Mouse (Mus musculus) small intestine, adult 10 weeks (tissue): Measurements from ENCODE around the gene Bag6. TPM values are rescaled to one million over a fixed set of nuclear protein-coding genes. Genes with fewer than 3 reads are reported as not detected.

Experiments used
- polyA plus RNA-seq: library from polyadenylated mRNA; stranded (reverse); fragments of 350-450 nt; fragmentation: Illumina TruSeq; extraction: RNeasy Lipid Tissue Mini Kit (QIAGEN cat#74804); gene quantifications from one replicate; pipeline ENCODE4 v1.2.3, GENCODE M21; 2014; ENCODE audit warnings: low replicate concordance

The Bag6 gene
- polyA plus RNA-seq, 1 experiment from 2014 or later = 9.2 TPM

Other genes with a start within 250 kb of the Bag6 start
- not detected for gene C2, start 236.9 kb upstream of the Bag6 start, polyA plus RNA-seq
- 5.3 TPM for gene Ehmt2, start 236.7 kb upstream of the Bag6 start, polyA plus RNA-seq
- 2.7 TPM for gene Slc44a4, start 220.7 kb upstream of the Bag6 start, polyA plus RNA-seq
- gene Neu1, start 203.9 kb upstream of the Bag6 start, polyA plus RNA-seq = 3.6 TPM
- gene Hspa1b, start 175.9 kb upstream of the Bag6 start, polyA plus RNA-seq = 1.3 TPM
- not detected for gene Gm20481, start 165.3 kb upstream of the Bag6 start, polyA plus RNA-seq
- gene Hspa1a, start 163.0 kb upstream of the Bag6 start, polyA plus RNA-seq = 0.52 TPM
- not detected for gene Hspa1l, start 162.5 kb upstream of the Bag6 start, polyA plus RNA-seq
- gene Lsm2, start 153.3 kb upstream of the Bag6 start, polyA plus RNA-seq = 12.4 TPM
- gene Vars, start 134.2 kb upstream of the Bag6 start, polyA plus RNA-seq = 0.37 TPM
- gene Vwa7, start 118.6 kb upstream of the Bag6 start, polyA plus RNA-seq = 0.11 TPM
- gene Sapcd1, start 107.2 kb upstream of the Bag6 start, polyA plus RNA-seq = not detected
- gene Msh5, start 88.4 kb upstream of the Bag6 start, polyA plus RNA-seq = 0.93 TPM
- 31.3 TPM for gene Clic1, start 85.2 kb upstream of the Bag6 start, polyA plus RNA-seq
- gene Ddah2, start 76.1 kb upstream of the Bag6 start, polyA plus RNA-seq = not detected
- gene Ly6g6c, start 69.8 kb upstream of the Bag6 start, polyA plus RNA-seq = not detected
- 0.59 TPM for gene Mpig6b, start 69.0 kb upstream of the Bag6 start, polyA plus RNA-seq
- not detected for gene Ly6g6e, start 58.3 kb upstream of the Bag6 start, polyA plus RNA-seq
- gene Ly6g6d, start 57.1 kb upstream of the Bag6 start, polyA plus RNA-seq = not detected
- gene Ly6g6f, start 49.6 kb upstream of the Bag6 start, polyA plus RNA-seq = not detected
- gene Abhd16a, start 45.9 kb upstream of the Bag6 start, polyA plus RNA-seq = 3.7 TPM
- not detected for gene Ly6g5c, start 26.9 kb upstream of the Bag6 start, polyA plus RNA-seq
- gene Ly6g5b, start 19.8 kb upstream of the Bag6 start, polyA plus RNA-seq = not detected
- 2.3 TPM for gene Gpank1, start 13.7 kb upstream of the Bag6 start, polyA plus RNA-seq
- 112 TPM for gene Csnk2b, start 13.1 kb upstream of the Bag6 start, polyA plus RNA-seq
- 1.7 TPM for gene D17H6S53E, start 8.8 kb upstream of the Bag6 start, polyA plus RNA-seq
- not detected for gene Apom, start 3.1 kb upstream of the Bag6 start, polyA plus RNA-seq
- gene Prrc2a, start 29.7 kb downstream of the Bag6 start, polyA plus RNA-seq = 7.5 TPM
- gene Aif1, start 40.9 kb downstream of the Bag6 start, polyA plus RNA-seq = 8.4 TPM
- gene Lst1, start 53.3 kb downstream of the Bag6 start, polyA plus RNA-seq = not detected
- not detected for gene Ltb, start 59.3 kb downstream of the Bag6 start, polyA plus RNA-seq
- gene Tnf, start 66.8 kb downstream of the Bag6 start, polyA plus RNA-seq = not detected
- gene Lta, start 70.2 kb downstream of the Bag6 start, polyA plus RNA-seq = not detected
- not detected for gene Gm16181, start 85.7 kb downstream of the Bag6 start, polyA plus RNA-seq
- 1.9 TPM for gene Atp6v1g2, start 98.5 kb downstream of the Bag6 start, polyA plus RNA-seq
- gene Nfkbil1, start 100.6 kb downstream of the Bag6 start, polyA plus RNA-seq = not detected
- gene Ddx39b, start 106.6 kb downstream of the Bag6 start, polyA plus RNA-seq = 4.0 TPM
- 51.6 TPM for gene H2-D1, start 127.6 kb downstream of the Bag6 start, polyA plus RNA-seq
- 506 TPM for gene H2-Q1, start 185.2 kb downstream of the Bag6 start, polyA plus RNA-seq
- gene H2-Q2, start 207.1 kb downstream of the Bag6 start, polyA plus RNA-seq = 3,607 TPM
- 51.5 TPM for gene H2-Q4, start 244.4 kb downstream of the Bag6 start, polyA plus RNA-seq